Mouse (Mus musculus): ENCODE results near the gene Tgfbi. TPM values are rescaled to one million over a fixed set of nuclear protein-coding genes. Genes with fewer than 3 reads are reported as not detected.

Tgfbi gene
- polyA plus RNA-seq, 1 experiment from 2014 or later, result 101 TPM

- peak; percentile 62 for ATAC-seq
- Histone ChIP-seq H3K4me1 (replicated peaks; ENCODE audit: control insufficient read depth, insufficient read depth, low read length) (no peaks in the 10 kb centered on the region; the same call in 1 of the 2 replicates), H3K9me3 (ENCODE audit: control insufficient read depth) (no peaks in the 10 kb centered on the region), H3K9ac (ENCODE audit: low read depth, low read length) (no peak overlapping the region), H3K36me3 (ENCODE audit: control insufficient read depth, insufficient read depth) (no peaks in the 10 kb centered on the region), H3K27ac (ENCODE audit: low read depth, low read length) (peak overlapping the region; percentile 70; the same call in 1 of the 2 replicates), H3K27me3 (replicated peaks; ENCODE audit: control insufficient read depth, insufficient read depth, low read length) (0 out of 2 replicates have a peak, but pooled peaks cover 2% of the 10 kb centered on the region), H3K4me2 (replicated peaks; ENCODE audit: low read depth) (no peak overlapping the region), H3K4me3 (ENCODE audit: low read depth, low read length) (no peak overlapping the region)
- no peak for TF ChIP-seq CTCF (IDR thresholded peaks at IDR 0.05; ENCODE audit: low read depth)
- 82% methylated on average over 4 of the region's 4 CpGs for WGBS
These were observed 34.2 kb upstream of the Tgfbi start for GRCm38 (mm10) chr13:56575074-56575473.

GRCm38 (mm10) chr13:56575701-56576321 lies 33.5 kb upstream of the Tgfbi start:
- H3K27me3 ChIP-seq (replicated peaks; ENCODE audit: control insufficient read depth, insufficient read depth, low read length), result 0 out of 2 replicates have a peak, but pooled peaks cover 2% of the 10 kb centered on the region
- no peak overlapping the region for H3K9ac ChIP-seq (ENCODE audit: low read depth, low read length)
- no peaks in the 10 kb centered on the region; the same call in 1 of the 2 replicates for H3K4me1 ChIP-seq (replicated peaks; ENCODE audit: control insufficient read depth, insufficient read depth, low read length)
- TF ChIP-seq CTCF (IDR thresholded peaks at IDR 0.05; ENCODE audit: low read depth), result peak; percentile 94
- no peak overlapping the region for H3K4me2 ChIP-seq (replicated peaks; ENCODE audit: low read depth)
- no peaks in the 10 kb centered on the region for H3K36me3 ChIP-seq (ENCODE audit: control insufficient read depth, insufficient read depth)
- no peak overlapping the region for H3K4me3 ChIP-seq (ENCODE audit: low read depth, low read length)
- H3K9me3 ChIP-seq (ENCODE audit: control insufficient read depth), result no peaks in the 10 kb centered on the region
- 40% methylated on average over 12 of the region's 12 CpGs for WGBS
- peak; percentile 62 for ATAC-seq
- peak overlapping the region; percentile 70 for H3K27ac ChIP-seq (ENCODE audit: low read depth, low read length)

GRCm38 (mm10) chr13:56578097-56578496 lies 31.2 kb upstream of the Tgfbi start:
- 85% methylated on average over 5 of the region's 5 CpGs for WGBS
- H3K27ac ChIP-seq (ENCODE audit: low read depth, low read length), result no peak overlapping the region

GRCm38 (mm10) chr13:56580450-56580849 lies 28.9 kb upstream of the Tgfbi start:
- Histone ChIP-seq H3K27ac (ENCODE audit: low read depth, low read length) (no peak overlapping the region), H3K9ac (ENCODE audit: low read depth, low read length) (no peak overlapping the region), H3K4me1 (replicated peaks; ENCODE audit: control insufficient read depth, insufficient read depth, low read length) (peaks cover 4% of the 10 kb centered on the region; the same call in 1 of the 2 replicates), H3K36me3 (ENCODE audit: control insufficient read depth, insufficient read depth) (no peaks in the 10 kb centered on the region), H3K9me3 (ENCODE audit: control insufficient read depth) (no peaks in the 10 kb centered on the region), H3K4me2 (replicated peaks; ENCODE audit: low read depth) (no peak overlapping the region), H3K4me3 (ENCODE audit: low read depth, low read length) (no peak overlapping the region), H3K27me3 (replicated peaks; ENCODE audit: control insufficient read depth, insufficient read depth, low read length) (no peaks in the 10 kb centered on the region)
- TF ChIP-seq CTCF (IDR thresholded peaks at IDR 0.05; ENCODE audit: low read depth), result no peak
- no peak for ATAC-seq
- 77% methylated on average over 5 of the region's 5 CpGs for WGBS

More at GRCm38 (mm10) chr13:56578097-56578496, 31.2 kb upstream of the Tgfbi start:
- Histone ChIP-seq H3K4me3 (ENCODE audit: low read depth, low read length) (no peak overlapping the region), H3K9ac (ENCODE audit: low read depth, low read length) (no peak overlapping the region), H3K36me3 (ENCODE audit: control insufficient read depth, insufficient read depth) (no peaks in the 10 kb centered on the region), H3K4me1 (replicated peaks; ENCODE audit: control insufficient read depth, insufficient read depth, low read length) (peaks cover 4% of the 10 kb centered on the region; the same call in 1 of the 2 replicates), H3K27me3 (replicated peaks; ENCODE audit: control insufficient read depth, insufficient read depth, low read length) (no peaks in the 10 kb centered on the region), H3K9me3 (ENCODE audit: control insufficient read depth) (no peaks in the 10 kb centered on the region), H3K4me2 (replicated peaks; ENCODE audit: low read depth) (no peak overlapping the region)
- peak; percentile 60 for TF ChIP-seq CTCF (IDR thresholded peaks at IDR 0.05; ENCODE audit: low read depth)
- ATAC-seq, result no peak

GRCm38 (mm10) chr13:56581512-56581911 lies 27.8 kb upstream of the Tgfbi start:
- TF ChIP-seq CTCF (IDR thresholded peaks at IDR 0.05; ENCODE audit: low read depth), result no peak
- H3K4me1 ChIP-seq (replicated peaks; ENCODE audit: control insufficient read depth, insufficient read depth, low read length), result peaks cover 4% of the 10 kb centered on the region; the same call in 1 of the 2 replicates
- WGBS, result 47% methylated on average over 3 of the region's 3 CpGs
- no peak overlapping the region for H3K4me3 ChIP-seq (ENCODE audit: low read depth, low read length)
- no peaks in the 10 kb centered on the region for H3K36me3 ChIP-seq (ENCODE audit: control insufficient read depth, insufficient read depth)
- no peak overlapping the region for H3K9ac ChIP-seq (ENCODE audit: low read depth, low read length)
- ATAC-seq, result peak; percentile 21; the same call in 1 of the 2 replicates
- no peaks in the 10 kb centered on the region for H3K9me3 ChIP-seq (ENCODE audit: control insufficient read depth)
- no peaks in the 10 kb centered on the region for H3K27me3 ChIP-seq (replicated peaks; ENCODE audit: control insufficient read depth, insufficient read depth, low read length)
- no peak overlapping the region for H3K27ac ChIP-seq (ENCODE audit: low read depth, low read length)
- H3K4me2 ChIP-seq (replicated peaks; ENCODE audit: low read depth), result no peak overlapping the region

- H3K9me3 ChIP-seq (ENCODE audit: control insufficient read depth), result no peaks in the 10 kb centered on the region
- H3K4me1 ChIP-seq (replicated peaks; ENCODE audit: control insufficient read depth, insufficient read depth, low read length), result peaks cover 4% of the 10 kb centered on the region; the same call in 1 of the 2 replicates
- WGBS, result 6% methylated on average over 6 of the region's 6 CpGs
- no peak overlapping the region for H3K4me3 ChIP-seq (ENCODE audit: low read depth, low read length)
- H3K27me3 ChIP-seq (replicated peaks; ENCODE audit: control insufficient read depth, insufficient read depth, low read length), result no peaks in the 10 kb centered on the region
- H3K4me2 ChIP-seq (replicated peaks; ENCODE audit: low read depth), result peak overlapping the region; percentile 32; the same call in 1 of the 2 replicates
- H3K27ac ChIP-seq (ENCODE audit: low read depth, low read length), result peak overlapping the region; percentile 60
- ATAC-seq, result peak; percentile 88
- peak; percentile 11; the same call in 1 of the 2 replicates for TF ChIP-seq CTCF (IDR thresholded peaks at IDR 0.05; ENCODE audit: low read depth)
- no peak overlapping the region for H3K9ac ChIP-seq (ENCODE audit: low read depth, low read length)
- H3K36me3 ChIP-seq (ENCODE audit: control insufficient read depth, insufficient read depth), result no peaks in the 10 kb centered on the region
These were observed 27.3 kb upstream of the Tgfbi start for GRCm38 (mm10) chr13:56581961-56582434.
